Mouse (Mus musculus): ENCODE measurements around the gene Nfat5.

- no peak for TF ChIP-seq POLR2A (IDR thresholded peaks at IDR 0.05; ENCODE audit: borderline replicate concordance, control insufficient read depth, low read depth, low read length)
- TF ChIP-seq CTCF (IDR thresholded peaks at IDR 0.05; ENCODE audit: control insufficient read depth, insufficient read depth, low read length): no peak
Measured at GRCm38 (mm10) chr8:107399495-107399894, 106.2 kb downstream of the Nfat5 start.

Data from bone marrow, adult 2 months (tissue).